Mouse (Mus musculus) left cerebral cortex, postnatal 10 days (tissue): ENCODE results near the gene Rnf213. TPM values are rescaled to one million over a fixed set of nuclear protein-coding genes. Genes with fewer than 3 reads are reported as not detected.
"Not testable (repeated sequence)": the region's sequence is repeated elsewhere in the genome, so short reads cannot be mapped to it uniquely, and the experiment has no call there.

Source experiments
- DNase-seq, 2 experiments: peaks; one replicate each; pipeline ENCODE4 v3.0.0; 2021 to 2022; ENCODE audit warnings: low spot score in 2 of 2, mixed read lengths in 1 of 2; ENCODE audit errors: extremely low spot score in 1 of 2
- intact Hi-C: fragments of 180-260 bp; cut with DNase I; formaldehyde crosslinking; loops from one replicate; pipeline ENCODE4 v1.15.1; 2025
- total RNA-seq, 2 experiments: library from RNA; stranded (reverse); gene quantifications; 2 replicates each; pipeline ENCODE4 v1.2.3; 2021

Rnf213 gene
- total RNA-seq, 2 experiments from 2014 or later = 2.2 to 3.2 TPM

DNA sequence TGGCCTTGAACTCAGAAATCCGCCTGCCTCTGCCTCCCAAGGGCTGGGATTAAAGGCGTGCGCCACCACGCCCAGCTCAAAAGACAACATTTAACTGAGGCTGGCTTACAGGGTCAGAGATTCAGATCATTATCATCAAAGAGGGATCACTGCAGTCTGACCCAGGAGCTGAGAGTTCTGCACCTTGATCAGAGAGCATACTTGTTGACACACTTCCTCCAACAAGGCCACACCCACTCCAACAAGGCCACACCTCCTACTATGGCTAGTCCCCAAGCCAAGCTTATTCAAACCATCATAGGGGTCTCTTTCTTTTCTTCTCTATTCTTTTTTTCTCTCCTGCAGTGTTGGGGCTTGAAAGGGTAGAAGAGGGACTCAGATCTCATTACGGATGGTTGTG lies 6.6 kb upstream of the Rnf213 start:
- intact Hi-C loops = no loop called here
- no peak for DNase-seq

- DNase-seq, intact Hi-C loops: not testable (repeated sequence)
Measured at GRCm38 (mm10) chr11:119387273-119387672, 5.6 kb upstream of the Rnf213 start.

GRCm38 (mm10) chr11:119389851-119390270 lies 3.0 kb upstream of the Rnf213 start:
- peak; percentile 16 to 90 for DNase-seq

DNA sequence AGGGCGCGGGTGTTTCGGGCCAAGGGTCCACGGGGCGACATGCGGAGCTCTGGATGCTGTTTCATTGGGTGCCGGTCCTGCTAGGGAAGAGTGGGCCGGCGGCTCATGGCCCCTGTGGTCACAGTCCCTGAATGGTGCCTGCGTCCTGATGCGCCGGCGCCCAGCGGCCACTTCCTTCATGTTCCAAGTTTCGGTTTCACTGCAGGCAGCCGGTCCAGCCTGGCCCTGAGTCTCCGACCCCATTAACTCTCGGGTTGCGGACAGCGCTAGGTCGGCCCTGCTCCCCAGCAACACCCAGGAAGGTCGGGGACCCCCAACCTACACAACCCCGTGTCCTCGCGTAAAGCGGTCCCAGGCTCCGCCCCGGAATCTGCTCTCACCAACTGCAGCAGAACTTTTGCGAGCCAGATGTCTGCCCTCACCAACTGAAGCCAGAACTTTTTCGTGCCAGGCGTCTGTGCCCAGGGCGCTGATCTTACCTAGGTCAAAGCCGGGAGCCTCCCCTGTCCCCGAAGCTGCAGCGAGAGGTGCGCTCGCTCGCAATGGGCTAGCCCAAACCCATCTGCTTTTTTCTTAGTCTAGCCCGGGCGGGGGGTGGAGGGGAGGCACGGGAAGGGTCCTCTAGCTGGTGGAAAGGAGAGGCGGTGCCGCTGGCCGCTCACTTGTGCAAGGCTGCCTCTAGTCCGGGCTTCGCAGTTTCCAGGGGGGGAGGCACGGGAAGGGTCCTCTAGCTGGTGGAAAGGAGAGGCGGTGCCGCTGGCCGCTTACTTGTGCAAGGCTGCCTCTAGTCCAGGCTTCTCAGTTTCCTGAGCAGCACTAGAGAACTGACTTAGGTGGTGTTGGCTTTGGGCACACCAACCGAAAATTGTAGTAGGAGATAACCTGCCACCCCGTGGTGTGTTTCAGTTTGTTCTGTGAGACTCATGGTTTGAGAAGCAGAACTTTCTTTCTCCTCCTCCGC lies 2.3 kb upstream of the Rnf213 start:
- DNase-seq = peak; percentile 13 to 69
- intact Hi-C loops = no loop called here

More at GRCm38 (mm10) chr11:119389851-119390270, 3.0 kb upstream of the Rnf213 start:
- intact Hi-C loops = no loop called here

DNA sequence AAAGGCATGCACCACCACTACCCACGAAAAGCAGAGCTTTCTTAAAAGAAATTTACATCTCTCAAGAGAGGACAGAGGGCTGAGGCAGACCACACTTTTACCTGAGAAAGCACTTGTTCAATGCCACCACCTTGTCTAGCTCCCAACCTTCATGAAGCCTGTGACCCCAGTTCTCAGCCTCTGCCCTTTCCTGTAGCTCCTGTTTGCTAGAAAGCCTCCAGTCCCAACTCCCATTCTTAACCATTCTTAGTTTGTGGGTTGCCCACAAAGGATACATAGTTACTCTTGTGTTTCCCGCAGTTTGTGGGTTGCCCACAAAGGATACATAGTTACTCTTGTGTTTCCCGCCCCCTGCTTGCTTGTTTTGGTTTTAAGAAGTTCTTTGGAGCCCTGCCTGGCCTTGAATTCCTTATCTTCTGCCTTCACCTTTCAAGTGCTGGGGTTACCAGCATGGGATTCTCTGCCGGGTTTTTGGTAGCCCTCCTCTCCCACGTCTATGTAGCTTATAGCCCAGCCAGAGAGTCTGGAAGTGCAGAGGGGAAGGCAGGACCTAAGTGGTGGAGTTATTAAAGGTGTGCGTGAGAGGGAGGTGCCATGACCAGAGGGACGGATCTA lies 1.4 kb upstream of the Rnf213 start:
- intact Hi-C loops = no loop called here
- no peak for DNase-seq

DNA sequence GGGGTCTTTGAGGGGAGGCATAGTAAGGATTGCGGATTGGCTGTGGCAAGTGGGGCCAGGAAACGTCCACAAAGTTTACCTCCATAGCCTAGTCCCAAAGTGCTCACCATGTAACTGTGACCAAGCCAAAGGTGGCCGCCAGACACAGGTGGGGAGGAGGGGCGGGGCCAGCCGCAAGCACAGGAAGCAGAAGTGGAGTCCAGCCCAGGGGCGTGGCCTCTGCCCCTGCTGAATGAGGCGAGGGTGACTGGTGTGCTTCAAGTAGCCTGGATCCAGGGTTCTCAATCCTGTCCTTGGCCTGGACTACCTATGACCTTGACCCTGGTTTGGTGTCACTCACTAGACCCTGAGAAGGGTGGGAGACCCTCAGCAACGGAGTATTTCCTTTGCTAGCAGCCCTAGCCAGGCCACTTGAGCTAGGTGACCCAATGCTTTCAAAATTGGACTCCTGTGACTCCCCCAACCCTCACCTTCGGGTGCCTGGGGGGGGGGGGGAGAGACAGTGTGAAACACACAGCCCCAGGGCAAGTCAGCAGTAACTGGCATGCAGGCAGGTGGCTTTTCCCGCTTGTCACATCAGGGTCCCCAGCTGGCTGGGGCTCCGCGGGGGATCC lies 792 bp upstream of the Rnf213 start:
- intact Hi-C loops = no loop called here
- peak in 1 of 2 experiments; percentile 72 for DNase-seq

- no peak for DNase-seq
- intact Hi-C loops = no loop called here
Measured at GRCm38 (mm10) chr11:119393483-119393804, 544 bp downstream of the Rnf213 start.

- no peak for DNase-seq
- intact Hi-C loops = no loop called here
Measured at GRCm38 (mm10) chr11:119394210-119394609, 1.3 kb downstream of the Rnf213 start.

GRCm38 (mm10) chr11:119395394-119395793 lies 2.5 kb downstream of the Rnf213 start:
- no peak for DNase-seq
- intact Hi-C loops = no loop called here

DNA sequence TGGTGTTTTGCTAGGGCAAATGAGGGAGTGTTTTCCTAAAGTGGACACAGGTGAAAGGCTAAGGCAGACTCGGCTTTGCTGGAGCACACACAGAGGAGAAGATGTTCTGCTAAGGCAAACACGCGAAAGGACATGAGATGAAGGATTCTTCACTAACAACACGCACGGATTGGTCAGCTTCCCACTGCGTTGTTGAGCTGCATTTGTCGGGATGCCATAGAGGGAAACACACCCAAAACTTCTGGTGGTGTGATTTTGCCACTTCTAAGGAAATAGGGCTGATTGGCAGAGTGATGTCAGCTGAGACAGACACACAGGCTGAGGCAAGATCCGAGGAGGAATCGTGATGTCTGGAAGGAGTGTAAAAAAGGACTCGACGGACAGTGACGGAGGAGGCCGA lies 3.0 kb downstream of the Rnf213 start:
- DNase-seq = no peak
- intact Hi-C loops = no loop called here

- DNase-seq = no peak
- intact Hi-C loops = no loop called here
Measured at GRCm38 (mm10) chr11:119396461-119396860, 3.6 kb downstream of the Rnf213 start.

GRCm38 (mm10) chr11:119402501-119403160 lies 9.7 kb downstream of the Rnf213 start:
- intact Hi-C loops = no loop called here

GRCm38 (mm10) chr11:119404627-119405026 lies 11.7 kb downstream of the Rnf213 start:
- intact Hi-C loops = no loop called here
- DNase-seq = no peak

More at GRCm38 (mm10) chr11:119402501-119403160, 9.7 kb downstream of the Rnf213 start:
- no peak for DNase-seq

- DNase-seq = no peak
- intact Hi-C loops = no loop called here
Measured at GRCm38 (mm10) chr11:119407381-119407780, 14.5 kb downstream of the Rnf213 start.

DNA sequence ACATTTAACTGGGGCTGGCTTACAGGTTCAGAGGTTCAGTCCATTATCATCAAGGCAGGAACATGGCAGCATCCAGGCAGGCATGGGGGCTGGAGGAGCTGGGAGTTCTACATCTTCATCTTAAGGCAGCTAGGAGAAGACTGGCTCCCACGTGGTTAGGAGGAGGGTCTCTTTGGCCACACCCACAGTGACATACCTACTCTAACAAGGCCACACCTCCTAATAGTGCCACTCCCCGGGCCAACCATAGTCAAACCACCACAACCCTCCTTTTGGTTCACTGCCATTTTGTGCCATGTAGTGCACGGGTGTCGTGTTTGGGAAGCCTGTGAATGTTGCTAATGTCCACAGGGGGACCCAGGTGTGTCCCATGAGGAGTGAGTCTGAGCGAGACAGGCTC lies 15.1 kb downstream of the Rnf213 start:
- intact Hi-C loops = no loop called here
- no peak for DNase-seq

DNA sequence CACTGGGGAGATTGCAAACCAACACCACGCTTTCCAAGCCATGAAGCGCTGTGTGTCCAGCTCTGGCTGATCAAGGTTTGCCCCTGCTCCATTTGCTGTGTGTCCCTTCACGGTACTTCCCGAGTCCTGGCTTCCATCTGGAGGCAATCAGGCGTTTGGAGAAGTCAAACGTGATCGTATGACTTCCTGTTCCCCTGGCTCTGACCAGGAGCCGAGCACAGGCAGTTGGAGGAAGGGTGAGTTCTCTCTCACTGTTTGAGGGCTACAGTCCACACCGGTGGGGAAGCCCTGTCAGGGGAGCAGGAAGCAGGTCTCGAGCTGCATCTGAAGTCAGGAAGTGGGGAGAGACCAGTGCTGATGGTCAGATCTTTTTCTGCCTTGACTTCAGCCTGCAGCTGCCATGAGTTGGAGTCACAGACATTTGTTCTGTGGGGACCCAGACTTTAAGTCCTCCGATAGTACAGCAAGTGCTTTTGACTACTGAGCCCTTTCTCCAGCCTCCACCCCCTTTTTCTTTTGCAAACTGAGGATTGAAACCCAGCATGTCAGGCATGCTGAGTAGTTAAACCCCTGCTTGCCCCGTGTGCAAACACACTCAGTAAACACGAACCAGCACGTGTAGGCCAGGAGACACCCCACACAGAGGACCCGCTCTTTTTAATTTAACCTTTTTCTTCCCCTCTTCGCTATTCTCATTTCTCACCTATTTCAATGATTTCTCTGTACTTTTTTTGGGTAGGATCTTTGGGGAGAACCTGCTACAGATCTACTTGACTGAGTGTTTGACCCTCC lies 26.6 kb downstream of the Rnf213 start:
- intact Hi-C loops = no loop called here

DNA sequence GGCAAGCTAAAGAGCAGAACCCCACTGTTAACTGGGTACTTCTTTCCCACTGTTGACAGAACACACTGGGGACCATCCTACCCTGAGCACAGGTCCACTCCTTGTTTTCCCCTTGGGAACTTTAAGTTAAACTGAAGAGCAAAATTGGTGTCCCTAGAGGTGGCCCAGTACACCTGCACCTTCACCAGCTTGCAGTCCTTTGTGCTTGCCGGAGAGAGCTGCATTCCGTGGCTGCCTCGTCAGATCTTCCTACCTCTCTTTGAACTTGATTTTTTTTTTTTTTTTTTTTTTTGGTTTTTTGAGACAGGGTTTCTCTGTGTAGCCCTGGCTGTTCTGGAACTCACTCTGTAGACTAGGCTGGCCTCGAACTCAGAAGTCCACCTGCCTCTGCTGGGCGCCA lies 27.5 kb downstream of the Rnf213 start:
- no peak for DNase-seq
- intact Hi-C loops = no loop called here

More for the DNA sequence above, 26.6 kb downstream of the Rnf213 start:
- DNase-seq = no peak

DNA sequence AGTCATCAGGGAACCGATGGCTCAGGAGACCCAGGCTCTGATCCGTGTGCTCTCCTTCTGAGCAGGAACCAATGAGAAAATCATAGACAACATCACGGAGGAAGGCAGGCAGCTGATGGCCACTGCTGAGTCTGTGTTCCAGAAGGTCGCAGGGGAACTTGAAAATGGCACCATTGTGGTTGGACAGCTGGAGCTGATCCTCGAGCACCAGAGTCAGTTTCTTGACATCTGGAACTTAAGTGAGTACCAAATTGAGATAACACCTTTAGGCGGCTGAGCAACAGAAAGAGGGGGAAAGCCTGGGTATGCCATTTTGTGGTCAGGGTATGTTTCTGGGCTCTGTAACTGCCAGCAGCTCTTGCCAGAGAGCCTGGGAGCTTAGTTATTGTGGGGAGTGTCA lies 34.5 kb downstream of the Rnf213 start:
- intact Hi-C loops = no loop called here
- no peak for DNase-seq
